Mouse (Mus musculus) C2C12 (cell line): Measurements from ENCODE around the gene Pappa. TPM values are rescaled to one million over a fixed set of nuclear protein-coding genes. Genes with fewer than 3 reads are reported as not detected.

Experiments
- H3K27me3 ChIP-seq: one replicate; pipeline ENCODE4 v1.6.1; 2011; ENCODE audit not compliant: control insufficient read depth, insufficient read depth, insufficient read length
- H3K36me3 ChIP-seq: one replicate; pipeline ENCODE4 v1.6.1; 2011; ENCODE audit not compliant: control insufficient read depth, insufficient read depth
- H3K4me3 ChIP-seq: one replicate; pipeline ENCODE4 v1.5.1; 2011; ENCODE audit warnings: mild to moderate bottlenecking, control low read depth; ENCODE audit not compliant: poor library complexity, insufficient read depth, severe bottlenecking
- H3K79me2 ChIP-seq: one replicate; pipeline ENCODE4 v1.6.1; 2011; ENCODE audit not compliant: control insufficient read depth, insufficient read depth
- H3K79me3 ChIP-seq: one replicate; pipeline ENCODE4 v1.6.1; 2011; ENCODE audit warnings: low read depth, control low read depth
- H3ac ChIP-seq: one replicate; pipeline ENCODE3; 2011; ENCODE audit warnings: low read depth; ENCODE audit not compliant: control insufficient read depth, insufficient read length
- CEBPB ChIP-seq: IDR thresholded peaks from one replicate; pipeline ENCODE4 v1.6.1; 2011; ENCODE audit warnings: low read depth, mild to moderate bottlenecking, control low read depth, moderate library complexity
- CTCF ChIP-seq: IDR thresholded peaks from one replicate; pipeline ENCODE4 v1.5.1; 2011; ENCODE audit not compliant: control insufficient read depth, insufficient read depth, insufficient read length
- FOSL1 ChIP-seq: IDR thresholded peaks from one replicate; pipeline ENCODE4 v1.8.0; 2011; ENCODE audit warnings: mild to moderate bottlenecking, low read length; ENCODE audit not compliant: poor library complexity, insufficient read depth, severe bottlenecking
- MAX ChIP-seq: IDR thresholded peaks from one replicate; pipeline ENCODE4 v1.6.1; 2011; ENCODE audit warnings: mild to moderate bottlenecking, control low read depth
- MYOD1 ChIP-seq: IDR thresholded peaks from one replicate; pipeline ENCODE4 v1.6.1; 2011; ENCODE audit warnings: low read depth; ENCODE audit not compliant: control insufficient read depth, insufficient read length
- MYOG ChIP-seq: IDR thresholded peaks from one replicate; pipeline ENCODE4 v1.6.1; 2011; ENCODE audit not compliant: control insufficient read depth, insufficient read length; ENCODE audit errors: extremely low read depth
- USF1 ChIP-seq: IDR thresholded peaks from one replicate; pipeline ENCODE4 v1.6.1; 2011; ENCODE audit warnings: low read depth, mild to moderate bottlenecking, control low read depth, moderate library complexity
- polyA plus RNA-seq: library from polyadenylated mRNA; unstranded; fragments of >200 nt; fragmentation: generic; extraction: Trizol; gene quantifications from one replicate; pipeline ENCODE4 v1.2.1, GENCODE M21; 2012; ENCODE audit warnings: missing spikeins

Gene Pappa
- polyA plus RNA-seq, 1 experiment, result 0.57 TPM

DNA sequence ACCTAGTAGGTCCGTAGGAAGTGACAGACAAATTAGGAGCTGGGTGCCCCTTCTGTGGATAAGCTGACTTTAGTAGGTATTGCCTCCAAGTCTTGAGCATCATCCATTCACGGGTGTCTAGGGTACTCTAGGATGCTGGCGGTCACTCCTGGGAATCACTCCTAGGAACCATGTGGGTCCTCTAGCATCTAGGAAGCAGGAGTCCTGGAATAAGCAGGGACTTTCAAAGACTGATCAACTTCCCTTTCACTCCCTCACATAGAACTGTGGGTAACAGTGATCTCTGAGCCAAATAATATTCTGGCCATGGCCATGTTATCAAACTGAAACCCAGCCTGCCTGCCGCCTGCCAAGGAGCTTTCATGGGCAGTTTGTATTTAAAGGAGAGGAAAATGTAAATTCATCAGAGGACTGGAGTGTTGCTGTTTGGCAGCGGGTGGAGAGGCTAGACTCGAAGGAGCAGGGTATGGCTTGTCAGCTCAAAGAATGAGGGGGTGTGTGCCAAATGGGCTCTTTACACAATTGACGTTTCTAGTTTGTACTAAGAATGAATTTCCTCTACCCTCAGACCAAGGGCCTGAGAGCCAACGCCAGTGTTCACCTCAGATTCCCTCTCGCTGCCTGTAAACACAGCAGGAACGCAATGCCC is 194.0 kb downstream of the Pappa start:
- H3K4me3 ChIP-seq, result no peak overlapping the region
- no peaks in the 10 kb centered on the region for H3K79me2 ChIP-seq
- TF ChIP-seq MAX (no peak), CEBPB (no peak), CTCF (no peak), MYOG (no peak), MYOD1 (no peak), FOSL1 (no peak), USF1 (no peak)
- H3ac ChIP-seq, result no peak overlapping the region
- H3K79me3 ChIP-seq, result no peaks in the 10 kb centered on the region
- H3K36me3 ChIP-seq, result no peaks in the 10 kb centered on the region
- H3K27me3 ChIP-seq, result no peaks in the 10 kb centered on the region

DNA sequence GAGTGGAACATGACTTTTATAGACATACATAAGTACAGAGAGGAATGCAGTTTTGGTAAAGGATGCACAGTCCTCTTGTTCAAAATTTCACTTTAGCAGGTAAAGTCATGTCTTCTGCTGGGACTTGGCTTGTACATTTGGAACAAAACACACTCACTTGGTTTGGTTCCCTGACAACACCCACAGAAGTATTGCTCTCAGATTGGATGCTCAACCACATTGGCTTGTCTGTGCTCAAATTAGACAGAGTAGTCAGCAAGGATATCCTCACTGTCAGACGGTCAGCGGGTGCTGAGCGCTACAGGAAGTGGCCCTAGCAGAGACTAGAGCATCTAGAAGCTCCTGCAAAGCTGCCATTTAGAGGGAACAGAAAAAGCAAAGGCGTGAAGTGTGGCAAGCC is 197.4 kb downstream of the Pappa start:
- Histone ChIP-seq H3K36me3 (no peaks in the 10 kb centered on the region), H3K79me2 (no peaks in the 10 kb centered on the region), H3K4me3 (no peak overlapping the region), H3K79me3 (no peaks in the 10 kb centered on the region), H3K27me3 (no peaks in the 10 kb centered on the region), H3ac (no peak overlapping the region)
- TF ChIP-seq MYOG, result no peak
- no peak for TF ChIP-seq MAX
- no peak for TF ChIP-seq MYOD1
- TF ChIP-seq USF1, result no peak
- no peak for TF ChIP-seq CTCF
- TF ChIP-seq CEBPB, result no peak
- TF ChIP-seq FOSL1, result no peak

DNA sequence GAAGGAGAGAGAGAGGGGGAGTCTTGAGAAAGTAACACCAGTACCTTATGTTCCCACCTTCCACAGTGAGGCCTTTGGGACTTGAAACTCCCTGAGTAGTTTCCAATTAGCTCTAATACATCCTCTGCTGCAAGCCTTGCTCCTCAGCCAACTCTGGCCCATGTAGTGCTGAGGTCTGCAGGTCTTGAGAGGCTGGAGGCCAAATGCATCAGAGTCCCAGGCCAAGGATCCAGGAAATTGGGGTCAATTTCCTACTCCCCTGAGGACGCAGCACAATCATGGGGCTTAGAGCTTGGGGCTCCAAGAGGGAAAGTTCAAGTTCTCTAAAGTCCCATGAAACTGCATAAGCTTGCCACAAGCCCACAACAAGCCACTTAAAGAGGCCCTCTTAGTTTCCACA is 198.0 kb downstream of the Pappa start:
- Histone ChIP-seq H3K36me3 (no peaks in the 10 kb centered on the region), H3K4me3 (no peak overlapping the region), H3K79me3 (no peaks in the 10 kb centered on the region), H3K79me2 (no peaks in the 10 kb centered on the region), H3ac (no peak overlapping the region), H3K27me3 (no peaks in the 10 kb centered on the region)
- TF ChIP-seq FOSL1 (no peak), MYOG (no peak), MYOD1 (no peak), CEBPB (no peak), MAX (no peak), CTCF (no peak), USF1 (no peak)

DNA sequence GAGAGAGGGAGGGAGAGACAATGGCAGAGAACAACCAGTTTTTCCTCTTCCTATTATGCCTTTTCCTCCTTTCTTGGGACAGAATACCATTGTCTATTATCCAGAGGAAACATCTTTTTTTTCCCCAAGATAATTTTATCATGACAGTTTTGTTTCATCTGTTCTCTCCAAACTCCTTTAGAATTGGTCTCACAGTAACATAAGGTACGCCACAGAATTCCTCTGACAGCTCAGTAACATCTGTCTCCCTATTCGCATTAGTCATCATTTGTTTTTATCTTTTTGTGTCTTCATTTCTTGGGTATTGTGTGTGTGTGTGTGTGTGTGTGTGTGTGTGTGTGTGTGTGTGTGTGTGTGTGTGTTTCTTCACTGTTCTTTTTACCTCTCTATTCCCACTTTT is 201.8 kb downstream of the Pappa start:
- no peak overlapping the region for H3K4me3 ChIP-seq
- H3K79me2 ChIP-seq, result no peaks in the 10 kb centered on the region
- no peaks in the 10 kb centered on the region for H3K79me3 ChIP-seq
- H3K27me3 ChIP-seq, result no peaks in the 10 kb centered on the region
- no peaks in the 10 kb centered on the region for H3K36me3 ChIP-seq
- H3ac ChIP-seq, result no peak overlapping the region
- TF ChIP-seq MAX (no peak), CEBPB (no peak), CTCF (no peak), MYOG (no peak), FOSL1 (no peak), USF1 (no peak), MYOD1 (no peak)

DNA sequence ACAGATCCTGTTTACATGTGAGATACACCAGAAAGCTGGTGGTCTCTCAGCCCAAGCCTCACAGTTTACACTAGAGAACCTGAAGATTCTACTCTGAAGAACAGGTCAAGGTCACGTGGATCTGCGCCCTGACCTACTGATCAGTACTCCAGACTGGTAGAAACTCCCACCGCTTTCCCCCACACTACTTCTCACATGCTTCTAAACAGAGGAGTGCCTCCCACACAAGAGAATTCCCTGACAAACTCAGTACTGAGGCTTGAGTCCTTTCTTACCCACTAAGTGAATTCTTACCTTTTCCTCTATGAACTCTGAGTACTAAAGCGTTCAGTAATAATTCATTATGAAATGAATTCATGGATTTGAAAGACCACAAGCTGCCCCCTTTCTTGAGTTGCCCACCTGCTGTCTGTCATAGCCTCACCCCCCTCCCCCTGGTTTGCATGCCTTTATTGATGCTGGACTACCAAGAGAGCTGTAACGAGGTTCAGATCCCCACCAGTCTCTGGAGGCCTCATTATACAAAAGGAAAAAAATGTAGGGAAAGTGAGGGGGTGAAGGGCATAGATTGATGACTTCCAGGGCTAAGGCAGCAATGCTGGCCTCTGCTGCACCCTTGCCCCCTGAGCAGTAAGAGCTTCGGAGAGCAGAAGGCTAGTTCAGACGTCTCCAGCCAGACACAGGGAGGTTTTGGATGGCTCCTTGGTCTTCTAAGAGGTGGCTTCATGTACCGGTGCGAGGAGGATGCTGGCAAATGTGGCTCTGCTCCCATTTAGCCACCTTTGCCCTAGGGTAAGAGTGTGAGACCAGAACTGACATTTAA is 204.7 kb downstream of the Pappa start:
- no peaks in the 10 kb centered on the region for H3K36me3 ChIP-seq
- no peaks in the 10 kb centered on the region for H3K79me2 ChIP-seq
- no peak overlapping the region for H3ac ChIP-seq
- H3K4me3 ChIP-seq, result no peak overlapping the region
- no peaks in the 10 kb centered on the region for H3K79me3 ChIP-seq
- H3K27me3 ChIP-seq, result no peaks in the 10 kb centered on the region
- TF ChIP-seq MYOG (no peak), FOSL1 (no peak), USF1 (no peak), MAX (no peak), MYOD1 (no peak), CEBPB (no peak), CTCF (no peak)
